22 mouse cellular contexts compared by ENCODE assay signal in genomic region chr11:76044468-76044867, GRCm38 (mm10). TPM values are rescaled to one million over a fixed set of nuclear protein-coding genes. Genes with fewer than 3 reads are reported as not detected.
DNase-seq lines count a peak whose midpoint lies in the region; ATAC-seq lines count a peak whose summit lies in the region.
"Had no signal": no experiment of that assay in that cellular context is flagged by ENCODE, and none has a peak within 500 bp of the region (broad histone marks: within the 10 kb centered on the region; RNA-seq: fewer than 3 reads in every experiment).

No protein-coding gene starts in this region.

- no peak for ATAC-seq in neural tube, embryonic 13.5 days (ENCODE audit: low read depth)
- ATAC-seq: CD4-positive, CD25-positive, alpha-beta regulatory T cell, adult 4 months; forebrain, embryonic 16.5 days; intestine, embryonic 15.5 days; lung, postnatal 0 days had no signal

- H3K9ac ChIP-seq in neural tube, embryonic 13.5 days: no peak overlapping the region
- H3K9ac ChIP-seq: intestine, embryonic 15.5 days; kidney, embryonic 15.5 days; liver, embryonic 14.5 days had no signal

- no peaks in the 10 kb centered on the region for H3K9me3 ChIP-seq in neural tube, embryonic 13.5 days
- H3K9me3 ChIP-seq in limb, embryonic 10.5 days (replicated peaks): no peaks in the 10 kb centered on the region
- H3K9me3 ChIP-seq: G1E; intestine, embryonic 15.5 days; kidney, embryonic 15.5 days had no signal

- 72% methylated on average over 6 of the region's 6 CpGs for WGBS in neural tube, embryonic 13.5 days
- WGBS in limb, embryonic 10.5 days: 91% methylated on average over 6 of the region's 6 CpGs

- peaks cover 26% of the 10 kb centered on the region for H3K4me1 ChIP-seq in neural tube, embryonic 13.5 days (replicated peaks)
- H3K4me1 ChIP-seq in limb, embryonic 10.5 days: peaks cover 42% of the 10 kb centered on the region

- H3K4me2 ChIP-seq in neural tube, embryonic 13.5 days: no peak overlapping the region
- H3K4me2 ChIP-seq: intestine, embryonic 15.5 days; kidney, embryonic 15.5 days had no signal

- DNase-seq in cerebellum, postnatal 10 days: peak; percentile 63 to 80
- DNase-seq in cerebellum, postnatal 36 days: no peak
- DNase-seq in neural tube, embryonic 10.5 days (ENCODE audit: extremely low spot score, low spot score): no peak
- no peak for DNase-seq in limb, embryonic 10.5 days (ENCODE audit: low spot score)
- no peak for DNase-seq in MN1 (ENCODE audit: low spot score)
- DNase-seq in lung, postnatal 25 days (ENCODE audit: low spot score): no peak
- DNase-seq in adrenal gland, postnatal 36 days: no peak
- DNase-seq: adrenal gland, postnatal 10 days; cerebellum, postnatal 14 days; gastrocnemius, postnatal 25 days; heart, postnatal 10 days; thymus, postnatal 4 days had no signal

- no peak overlapping the region for H3K4me3 ChIP-seq in neural tube, embryonic 13.5 days
- H3K4me3 ChIP-seq in limb, embryonic 10.5 days: no peak overlapping the region
- H3K4me3 ChIP-seq: intestine, embryonic 15.5 days; kidney, embryonic 15.5 days; myocyte had no signal

- peak overlapping the region; percentile 9; the same call in 1 of the 2 replicates for H3K27ac ChIP-seq in neural tube, embryonic 13.5 days (replicated peaks)
- 0 out of 2 replicates have a peak overlapping the region, but pooled peaks have one; percentile 12 for H3K27ac ChIP-seq in limb, embryonic 10.5 days
- H3K27ac ChIP-seq: intestine, embryonic 15.5 days; kidney, embryonic 15.5 days; liver, embryonic 14.5 days had no signal

- peaks cover 28% of the 10 kb centered on the region; the same call in 1 of the 2 replicates for H3K36me3 ChIP-seq in neural tube, embryonic 13.5 days
- H3K36me3 ChIP-seq in limb, embryonic 10.5 days: peaks cover 10% of the 10 kb centered on the region; the same call in 1 of the 2 replicates

- no peaks in the 10 kb centered on the region for H3K27me3 ChIP-seq in neural tube, embryonic 13.5 days
- H3K27me3 ChIP-seq in limb, embryonic 10.5 days (ENCODE audit: low read depth, poor library complexity, severe bottlenecking): no peaks in the 10 kb centered on the region
- H3K27me3 ChIP-seq: intestine, embryonic 15.5 days; kidney, embryonic 15.5 days had no signal

RNA-seq across cellular contexts. Expression of gene Rflnb, which starts 16.9 kb away (rescaled TPM):
- polyA plus RNA-seq in neural tube, embryonic 13.5 days (2015; fragmentation: Nextera tagmentation; extraction: Ambion mirVana): 12.1 and 13.6 TPM in 2 replicates
- polyA plus RNA-seq in limb, embryonic 10.5 days (2016; fragmentation: Nextera tagmentation; extraction: Ambion mirVana): 25.6 and 35.4 TPM in 2 replicates
- 10 to 100 TPM; 19.6 to 28.8 TPM for total RNA-seq in adrenal gland, postnatal 36 days (2021)

RNA-seq across cellular contexts. Expression of gene 1700016K19Rik, which starts 44.8 kb away (rescaled TPM):
- 0.43 and 0.68 TPM in 2 replicates for polyA plus RNA-seq in neural tube, embryonic 13.5 days (2015; fragmentation: Nextera tagmentation; extraction: Ambion mirVana)
- polyA plus RNA-seq in limb, embryonic 10.5 days (2016; fragmentation: Nextera tagmentation; extraction: Ambion mirVana): 0.36 TPM in 1 of 2 replicates, not detected in the other
- total RNA-seq in adrenal gland, postnatal 36 days (2021): not detected
- total RNA-seq: adrenal gland, postnatal 10 days; gastrocnemius, postnatal 25 days; heart, postnatal 10 days; megakaryocyte, adult 5-6 weeks had no signal
- polyA plus RNA-seq: CD4-positive, CD25-positive, alpha-beta regulatory T cell, adult 4 months; G1E; liver, embryonic 14.5 days had no signal

Comparison
In these comparisons a context has a peak if more than half of its experiments do, and no peak if none do; other contexts are left out.
1. DNase-seq: peak in cerebellum, postnatal 10 days (2 of 2); none in cerebellum, postnatal 36 days (0 of 2), neural tube, embryonic 10.5 days (single experiment), limb, embryonic 10.5 days (single experiment), MN1 (single experiment), lung, postnatal 25 days (single experiment) and adrenal gland, postnatal 36 days (0 of 2).